Mouse (Mus musculus): ENCODE results near the gene Gatc. TPM values are rescaled to one million over a fixed set of nuclear protein-coding genes. Genes with fewer than 3 reads are reported as not detected.

Gatc gene
- polyA plus RNA-seq, 1 experiment = 7.3 TPM

- under 1% methylated on average over 73 of the region's 74 CpGs for WGBS
- H3K4me1 ChIP-seq (ENCODE audit: control insufficient read depth, insufficient read depth, low read length) = 0 out of 2 replicates have a peak, but pooled peaks cover 2% of the 10 kb centered on the region
- H3K4me3 ChIP-seq (replicated peaks; ENCODE audit: control insufficient read depth, low read depth, low read length) = peak within 1 kb of the TSS; percentile 100
- H3K27ac ChIP-seq (ENCODE audit: control insufficient read depth, insufficient read depth, low read depth, low read length, poor library complexity) = peak within 1 kb of the TSS; percentile 55
- TF ChIP-seq CTCF (IDR thresholded peaks at IDR 0.05; ENCODE audit: control insufficient read depth, insufficient read depth, low read length) (no peak), POLR2A (IDR thresholded peaks at IDR 0.05; ENCODE audit: borderline replicate concordance, control insufficient read depth, low read depth, low read length) (peak; percentile 87; the same call in 1 of the 2 replicates)
Observed at GRCm38 (mm10) chr5:115348546-115349224, 7.7 kb upstream of the Gatc start, which contains the start of gene Cox6a1. TSS of gene Cox6a1 (minus strand) at chr5:115348981.

- TF ChIP-seq CTCF (IDR thresholded peaks at IDR 0.05; ENCODE audit: control insufficient read depth, insufficient read depth, low read length) = peak; percentile 90
- TF ChIP-seq POLR2A (IDR thresholded peaks at IDR 0.05; ENCODE audit: borderline replicate concordance, control insufficient read depth, low read depth, low read length) = no peak
- Histone ChIP-seq H3K4me3 (replicated peaks; ENCODE audit: control insufficient read depth, low read depth, low read length) (peak overlapping the region; percentile 49), H3K27ac (ENCODE audit: control insufficient read depth, insufficient read depth, low read depth, low read length, poor library complexity) (0 out of 2 replicates have a peak overlapping the region, but pooled peaks have one; percentile 30), H3K4me1 (ENCODE audit: control insufficient read depth, insufficient read depth, low read length) (0 out of 2 replicates have a peak, but pooled peaks cover 2% of the 10 kb centered on the region)
- 1% methylated on average over 5 of the region's 5 CpGs for WGBS
Observed at GRCm38 (mm10) chr5:115347564-115347963, 6.6 kb upstream of the Gatc start.

- Histone ChIP-seq H3K4me3 (replicated peaks; ENCODE audit: control insufficient read depth, low read depth, low read length) (peak overlapping the region; percentile 99), H3K4me1 (ENCODE audit: control insufficient read depth, insufficient read depth, low read length) (peaks cover 2% of the 10 kb centered on the region), H3K27ac (ENCODE audit: control insufficient read depth, insufficient read depth, low read depth, low read length, poor library complexity) (peak overlapping the region; percentile 89)
- TF ChIP-seq CTCF (IDR thresholded peaks at IDR 0.05; ENCODE audit: control insufficient read depth, insufficient read depth, low read length) (no peak), POLR2A (IDR thresholded peaks at IDR 0.05; ENCODE audit: borderline replicate concordance, control insufficient read depth, low read depth, low read length) (no peak)
- WGBS = 7% methylated on average over 36 of the region's 36 CpGs
Observed at GRCm38 (mm10) chr5:115341314-115342165, 562 bp upstream of the Gatc start.

GRCm38 (mm10) chr5:115340007-115340406, 971 bp downstream of the Gatc start:
- WGBS = 23% methylated on average over 7 of the region's 7 CpGs
- H3K27ac ChIP-seq (ENCODE audit: control insufficient read depth, insufficient read depth, low read depth, low read length, poor library complexity) = no peak overlapping the region
- peak overlapping the region; percentile 38 for H3K4me3 ChIP-seq (replicated peaks; ENCODE audit: control insufficient read depth, low read depth, low read length)
- TF ChIP-seq POLR2A (IDR thresholded peaks at IDR 0.05; ENCODE audit: borderline replicate concordance, control insufficient read depth, low read depth, low read length) (no peak), CTCF (IDR thresholded peaks at IDR 0.05; ENCODE audit: control insufficient read depth, insufficient read depth, low read length) (no peak)
- H3K4me1 ChIP-seq (ENCODE audit: control insufficient read depth, insufficient read depth, low read length) = peaks cover 2% of the 10 kb centered on the region

- Histone ChIP-seq H3K4me1 (ENCODE audit: control insufficient read depth, insufficient read depth, low read length) (peaks cover 1% of the 10 kb centered on the region; the same call in 1 of the 2 replicates), H3K4me3 (replicated peaks; ENCODE audit: control insufficient read depth, low read depth, low read length) (no peak overlapping the region), H3K27ac (ENCODE audit: control insufficient read depth, insufficient read depth, low read depth, low read length, poor library complexity) (peak overlapping the region; percentile 57)
- WGBS = 27% methylated on average over 3 of the region's 3 CpGs
- TF ChIP-seq CTCF (IDR thresholded peaks at IDR 0.05; ENCODE audit: control insufficient read depth, insufficient read depth, low read length) (no peak), POLR2A (IDR thresholded peaks at IDR 0.05; ENCODE audit: borderline replicate concordance, control insufficient read depth, low read depth, low read length) (no peak)
Observed at GRCm38 (mm10) chr5:115333626-115334025, 7.4 kb downstream of the Gatc start.

- Histone ChIP-seq H3K27ac (ENCODE audit: control insufficient read depth, insufficient read depth, low read depth, low read length, poor library complexity) (no peak overlapping the region), H3K4me3 (replicated peaks; ENCODE audit: control insufficient read depth, low read depth, low read length) (no peak overlapping the region), H3K4me1 (ENCODE audit: control insufficient read depth, insufficient read depth, low read length) (peaks cover 1% of the 10 kb centered on the region; the same call in 1 of the 2 replicates)
- TF ChIP-seq POLR2A (IDR thresholded peaks at IDR 0.05; ENCODE audit: borderline replicate concordance, control insufficient read depth, low read depth, low read length) (no peak), CTCF (IDR thresholded peaks at IDR 0.05; ENCODE audit: control insufficient read depth, insufficient read depth, low read length) (no peak)
- 90% methylated on average over 9 of the region's 9 CpGs for WGBS
Observed at GRCm38 (mm10) chr5:115330955-115331354, 10.0 kb downstream of the Gatc start.

- H3K4me3 ChIP-seq (replicated peaks; ENCODE audit: control insufficient read depth, low read depth, low read length) = peak overlapping the region; percentile 92
- H3K27ac ChIP-seq (ENCODE audit: control insufficient read depth, insufficient read depth, low read depth, low read length, poor library complexity) = peak overlapping the region; percentile 63
- TF ChIP-seq POLR2A (IDR thresholded peaks at IDR 0.05; ENCODE audit: borderline replicate concordance, control insufficient read depth, low read depth, low read length) (no peak), CTCF (IDR thresholded peaks at IDR 0.05; ENCODE audit: control insufficient read depth, insufficient read depth, low read length) (no peak)
- H3K4me1 ChIP-seq (ENCODE audit: control insufficient read depth, insufficient read depth, low read length) = no peaks in the 10 kb centered on the region
- WGBS = 2% methylated on average over 55 of the region's 55 CpGs
Observed at GRCm38 (mm10) chr5:115327610-115328548, 13.1 kb downstream of the Gatc start.

Measured in bone marrow, adult 2 months (tissue).